Mouse (Mus musculus): Measurements from ENCODE around the gene Tsc22d3.
"Not testable (repeated sequence)": the region's sequence is repeated elsewhere in the genome, so short reads cannot be mapped to it uniquely, and the experiment has no call there.

The Tsc22d3 gene

GRCm38 (mm10) chrX:140567711-140568407 lies 32.6 kb downstream of the Tsc22d3 start:
- peak; percentile 33 to 50 for DNase-seq (ENCODE audit: low spot score in 2 of 2)

- DNase-seq (ENCODE audit: low spot score in 2 of 2): no peak
Measured at GRCm38 (mm10) chrX:140565759-140566158, 34.7 kb downstream of the Tsc22d3 start.

DNA sequence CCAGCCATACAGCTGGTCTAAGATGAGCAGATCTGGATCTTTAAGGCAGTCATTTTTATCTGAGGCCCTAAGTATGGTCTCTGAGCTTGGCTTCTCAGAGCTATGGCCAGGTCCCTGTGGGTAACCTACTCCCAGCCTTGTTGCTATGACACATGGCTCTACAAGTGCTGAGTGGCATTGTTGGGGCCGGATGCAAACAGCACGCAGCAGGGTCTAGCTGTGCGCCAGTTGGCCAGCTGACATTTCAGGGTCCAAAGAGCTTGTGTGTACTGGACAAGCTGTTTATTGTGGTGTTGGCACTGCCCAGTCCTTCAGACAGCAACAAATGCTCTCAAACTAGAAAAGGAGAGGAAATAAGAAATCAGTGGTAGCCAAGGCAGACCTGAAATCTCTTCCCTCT lies 35.2 kb downstream of the Tsc22d3 start:
- no peak for DNase-seq (ENCODE audit: low spot score in 2 of 2)

GRCm38 (mm10) chrX:140564777-140565176 lies 35.7 kb downstream of the Tsc22d3 start:
- no peak for DNase-seq (ENCODE audit: low spot score in 2 of 2)

- DNase-seq (ENCODE audit: low spot score in 2 of 2): no peak
Measured at GRCm38 (mm10) chrX:140558176-140558844, 42.1 kb downstream of the Tsc22d3 start.

DNA sequence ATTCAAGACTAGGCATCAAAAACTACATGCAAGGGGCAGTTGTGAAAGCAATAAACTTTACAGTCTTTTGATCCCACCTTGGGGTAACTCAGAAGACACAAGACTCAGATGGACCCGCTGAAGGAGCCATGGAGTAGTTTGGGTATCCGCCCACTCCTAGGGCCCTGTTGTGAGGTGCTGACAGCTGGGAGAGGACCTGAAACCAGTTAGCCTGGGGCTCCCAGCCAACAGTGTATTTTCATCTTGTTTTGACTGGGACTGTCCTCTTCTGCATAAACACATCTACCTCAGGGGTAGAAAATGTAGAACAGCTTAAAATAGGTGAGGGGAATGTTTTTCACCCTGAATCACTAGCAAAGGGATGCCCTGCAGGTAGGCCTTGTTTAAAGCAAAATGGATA lies 44.5 kb downstream of the Tsc22d3 start:
- no peak for DNase-seq (ENCODE audit: low spot score in 2 of 2)

- DNase-seq (ENCODE audit: low spot score in 2 of 2): no peak
Measured at GRCm38 (mm10) chrX:140555423-140555822, 45.0 kb downstream of the Tsc22d3 start.

DNA sequence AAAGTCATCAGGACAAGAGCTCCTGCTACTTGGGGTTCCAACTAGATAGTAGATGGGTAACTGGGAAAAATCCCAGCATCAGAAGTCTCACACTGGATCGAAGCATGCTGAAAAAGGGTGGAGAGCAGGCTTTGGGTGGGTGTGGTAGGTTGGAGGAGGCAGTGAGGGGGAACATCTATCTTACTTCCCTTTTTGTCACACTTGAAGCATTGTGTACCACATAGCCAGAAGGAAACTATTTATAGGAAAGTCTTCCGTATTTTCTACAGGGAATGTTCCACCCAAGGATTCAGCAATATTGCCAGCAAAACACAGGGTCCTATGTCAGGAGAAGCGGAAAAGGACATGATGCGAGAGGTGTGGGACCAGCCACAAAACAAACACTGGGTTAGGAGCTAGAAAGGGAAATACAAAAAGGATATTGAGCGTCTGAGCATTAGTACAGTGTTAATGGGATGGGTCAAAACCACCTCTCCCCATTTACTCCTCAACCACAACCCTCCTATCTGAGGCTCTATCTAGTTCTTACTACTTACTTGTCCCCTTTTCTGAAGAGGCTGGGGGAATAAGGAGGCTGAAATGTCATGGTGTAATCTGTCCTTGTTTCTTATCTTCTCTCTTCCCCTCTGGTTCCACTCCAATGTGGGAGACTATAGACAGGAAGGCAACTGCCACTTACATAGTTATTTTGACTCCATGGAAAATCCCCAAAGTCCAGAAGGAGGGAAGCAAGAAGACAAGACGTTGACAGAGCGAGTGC lies 52.6 kb downstream of the Tsc22d3 start:
- peak in 1 of 2 experiments; percentile 22 for DNase-seq (ENCODE audit: low spot score in 2 of 2)

DNA sequence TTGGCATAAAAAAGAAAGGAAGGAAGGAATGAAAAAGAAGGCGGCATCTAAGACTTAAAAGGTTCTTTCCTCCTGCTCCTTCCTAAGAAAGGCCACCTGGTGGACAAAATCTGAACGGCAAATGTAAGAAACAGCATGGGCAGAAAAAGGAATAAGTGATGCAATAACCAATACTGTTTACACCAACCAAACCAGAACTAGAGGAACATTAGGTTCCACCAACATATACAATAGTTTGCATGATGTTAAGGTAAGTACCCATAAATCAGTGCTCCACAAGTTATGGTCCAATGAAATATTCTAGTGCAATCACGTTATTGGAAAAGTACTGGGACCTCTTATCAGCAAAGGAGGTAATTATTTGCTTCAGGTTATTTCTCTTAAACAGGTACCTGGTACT lies 55.7 kb downstream of the Tsc22d3 start:
- DNase-seq (ENCODE audit: low spot score in 2 of 2): peak; percentile 64 to 71

DNA sequence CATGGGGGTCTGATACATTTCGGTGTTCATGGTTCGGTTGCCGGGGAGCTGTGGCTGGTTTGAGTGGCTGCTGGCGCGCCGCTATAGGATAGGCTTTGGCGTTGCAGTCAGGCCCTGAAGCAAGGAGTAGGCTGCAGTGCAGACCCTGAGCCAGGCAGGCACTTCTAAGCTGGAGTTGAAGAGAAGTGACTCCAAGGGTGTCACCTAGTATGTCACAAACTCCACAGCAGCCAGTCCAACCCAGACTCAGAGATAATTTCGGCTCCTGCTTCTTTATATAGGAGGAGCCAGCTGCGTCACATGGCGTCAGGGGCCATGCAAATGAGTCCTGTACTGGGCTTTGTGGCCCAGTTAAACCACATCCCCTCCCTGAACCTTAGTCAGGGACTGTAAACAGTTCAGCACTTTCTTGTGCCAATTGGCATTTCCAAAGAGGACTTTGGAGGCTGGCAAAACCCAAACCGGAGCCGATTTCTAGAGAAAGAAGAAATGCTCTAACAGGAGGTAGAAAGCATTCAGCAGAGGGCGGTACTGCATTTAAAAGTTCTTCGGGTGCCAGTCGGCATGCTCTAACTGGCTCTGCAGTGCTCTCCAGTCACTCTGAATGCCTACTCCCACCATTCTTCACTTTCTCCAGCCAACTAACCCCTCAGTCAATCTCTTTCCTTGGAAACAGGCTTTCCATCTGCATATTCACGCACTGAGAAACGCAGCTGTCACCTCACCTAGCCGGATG lies 57.4 kb downstream of the Tsc22d3 start:
- peak; percentile 88 to 89 for DNase-seq (ENCODE audit: low spot score in 2 of 2)

DNA sequence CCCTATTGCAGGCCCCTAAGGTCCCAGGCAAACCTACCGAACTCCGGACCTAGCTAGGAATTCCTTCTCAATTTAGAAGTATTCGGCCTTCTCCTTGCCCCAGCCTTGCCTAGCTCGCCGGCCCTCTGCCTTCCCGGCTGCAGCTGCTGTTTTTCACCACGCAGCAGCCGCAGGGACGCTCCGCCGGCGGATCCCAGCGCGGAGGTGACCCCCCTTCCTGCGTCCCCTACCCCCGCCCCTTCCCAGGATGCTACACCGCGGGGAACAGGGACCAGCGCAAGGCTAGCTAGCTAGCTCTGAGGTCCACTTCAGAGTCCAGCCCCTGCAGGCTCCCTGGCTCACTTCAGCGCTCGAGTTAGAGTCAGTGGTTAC lies 58.0 kb downstream of the Tsc22d3 start:
- peak in 1 of 2 experiments; percentile 19 for DNase-seq (ENCODE audit: low spot score in 2 of 2)

- DNase-seq (ENCODE audit: low spot score in 2 of 2): peak in 1 of 2 experiments; percentile 22
Measured at GRCm38 (mm10) chrX:140541711-140542473, 58.6 kb downstream of the Tsc22d3 start.

- peak in 1 of 2 experiments; percentile 36 for DNase-seq (ENCODE audit: low spot score in 2 of 2)
Measured at GRCm38 (mm10) chrX:140540500-140541114, 59.9 kb downstream of the Tsc22d3 start.

DNA sequence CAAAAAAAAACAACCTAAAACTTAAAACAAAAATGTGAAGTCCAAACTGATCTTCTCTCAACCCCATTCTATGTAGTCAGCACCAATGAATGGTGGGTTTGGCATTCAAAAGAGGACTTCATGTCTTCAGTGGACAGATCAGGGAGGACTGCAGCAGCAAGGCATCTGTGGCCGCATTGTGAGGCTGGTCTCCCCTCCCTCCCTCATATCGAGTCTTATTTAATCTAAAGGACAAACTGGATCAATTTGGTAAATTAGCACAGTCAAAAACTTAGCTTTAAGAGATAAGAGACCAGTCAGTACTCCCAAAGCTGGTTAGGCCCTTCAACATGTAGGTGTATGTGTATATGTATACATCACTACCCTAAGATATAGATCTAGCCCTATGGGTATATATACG lies 60.6 kb downstream of the Tsc22d3 start:
- DNase-seq (ENCODE audit: low spot score in 2 of 2): not testable (repeated sequence)

DNA sequence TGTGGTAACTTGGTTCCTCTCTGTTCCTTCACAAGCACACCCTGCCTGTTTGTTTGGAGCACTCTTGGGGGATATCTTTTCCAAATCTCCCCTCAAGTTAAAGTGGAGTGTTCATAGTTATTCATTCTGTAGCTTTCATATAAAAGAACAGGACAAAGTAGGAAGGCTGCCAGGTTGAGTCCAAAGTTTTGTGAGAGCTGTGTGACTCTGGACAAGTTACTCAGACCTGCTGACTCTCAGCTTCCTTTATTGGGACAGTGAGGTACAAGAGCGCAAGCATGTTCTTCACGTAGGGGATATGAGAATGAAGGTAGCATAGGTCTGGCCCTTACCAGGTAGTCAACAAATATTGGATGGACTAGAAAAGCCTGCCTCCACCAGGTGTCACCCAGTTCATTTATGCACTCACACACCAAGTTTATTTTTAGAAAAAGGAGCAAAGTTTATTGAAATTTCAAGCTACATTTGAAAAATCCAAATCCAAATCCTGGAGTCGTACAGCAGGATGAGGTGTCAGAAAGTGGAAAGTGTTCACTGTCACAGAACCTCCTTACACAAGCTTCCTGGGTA lies 61.3 kb downstream of the Tsc22d3 start:
- no peak for DNase-seq (ENCODE audit: low spot score in 2 of 2)

DNA sequence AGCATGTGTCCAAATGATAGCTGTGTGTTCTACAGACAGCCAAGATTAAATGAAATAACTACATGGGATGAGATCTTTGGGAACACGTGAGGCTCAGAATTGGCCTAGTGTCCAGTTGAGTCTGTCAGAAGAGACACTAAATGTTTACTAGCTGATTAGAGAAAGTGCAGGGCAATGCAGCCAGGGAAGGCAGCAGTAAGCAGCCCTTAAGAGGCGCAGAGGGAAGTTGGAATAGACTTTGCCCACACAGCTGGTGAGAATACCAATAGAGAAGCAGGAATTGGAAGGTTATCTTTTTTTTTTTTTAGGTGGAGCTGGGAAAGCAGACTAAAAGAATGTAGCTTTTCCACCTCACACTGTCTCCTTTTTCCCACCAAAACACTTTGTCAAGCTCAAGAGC lies 61.8 kb downstream of the Tsc22d3 start:
- no peak for DNase-seq (ENCODE audit: low spot score in 2 of 2)

DNA sequence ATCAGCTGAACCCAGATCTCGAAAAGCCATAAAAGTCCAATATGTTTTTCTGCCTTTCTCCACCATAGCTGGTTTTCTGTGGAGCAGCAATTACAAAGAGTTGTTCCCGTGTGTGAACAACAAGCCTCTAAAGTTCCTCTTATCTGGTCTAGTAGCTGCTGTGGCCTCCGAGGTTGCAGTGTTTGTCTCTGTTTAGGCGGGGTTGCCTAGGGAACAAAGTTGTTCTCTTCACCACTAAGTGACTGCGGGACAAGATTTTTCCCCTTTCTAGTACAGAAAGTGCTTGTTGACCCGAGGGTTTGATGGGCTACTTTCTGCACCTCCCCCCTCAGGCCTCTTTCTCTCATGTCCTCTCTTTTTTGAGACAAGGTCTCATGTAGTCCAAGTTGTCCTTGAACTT lies 62.8 kb downstream of the Tsc22d3 start:
- DNase-seq (ENCODE audit: low spot score in 2 of 2): peak; percentile 80 to 84

DNA sequence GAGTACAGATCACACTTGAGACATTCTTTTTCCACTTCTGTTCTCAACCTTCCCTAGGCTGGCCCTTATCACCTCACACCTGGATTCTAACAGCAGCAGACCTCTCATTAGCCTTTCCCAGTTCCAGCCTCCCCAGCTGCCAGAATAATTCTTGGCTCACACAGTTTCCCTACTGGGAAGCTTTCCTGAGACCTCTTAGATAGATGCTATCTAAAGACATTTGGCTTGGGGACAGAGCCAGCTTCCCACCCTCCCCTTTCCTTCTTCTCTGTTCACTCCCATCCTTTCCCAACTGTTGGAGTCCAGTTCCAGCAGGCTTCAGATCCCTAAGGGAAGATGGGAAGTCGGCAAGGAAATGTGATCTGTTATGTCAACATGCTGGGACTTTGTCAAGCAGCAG lies 65.0 kb downstream of the Tsc22d3 start:
- DNase-seq (ENCODE audit: low spot score in 2 of 2): no peak

DNA sequence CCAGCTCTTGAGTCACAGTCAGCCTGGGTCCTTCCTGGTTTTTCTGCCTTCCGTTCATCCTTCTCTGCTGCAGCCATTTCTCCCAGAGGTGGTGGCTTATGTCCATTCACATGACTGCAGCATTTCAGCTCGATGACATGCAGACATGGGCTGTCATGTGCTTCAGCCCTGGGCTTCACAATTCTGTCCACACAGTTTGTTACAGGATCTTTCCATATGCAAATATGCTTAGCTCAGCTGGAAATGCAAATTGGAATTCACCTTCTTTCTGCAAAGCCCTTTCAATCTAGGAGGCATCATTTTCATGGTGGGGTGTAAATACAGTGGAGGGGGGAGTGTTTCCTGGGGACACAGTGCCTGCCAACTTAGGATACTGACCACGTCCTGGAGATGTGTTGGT lies 66.2 kb downstream of the Tsc22d3 start:
- DNase-seq (ENCODE audit: low spot score in 2 of 2): no peak

GRCm38 (mm10) chrX:140532325-140532724 lies 68.1 kb downstream of the Tsc22d3 start:
- no peak for DNase-seq (ENCODE audit: low spot score in 2 of 2)

Measured in spleen, postnatal 36 days (tissue).